Mouse (Mus musculus): ENCODE data around the gene Klra4.
"Not testable (repeated sequence)": the region's sequence is repeated elsewhere in the genome, so short reads cannot be mapped to it uniquely, and the experiment has no call there.

Gene Klra4

DNA sequence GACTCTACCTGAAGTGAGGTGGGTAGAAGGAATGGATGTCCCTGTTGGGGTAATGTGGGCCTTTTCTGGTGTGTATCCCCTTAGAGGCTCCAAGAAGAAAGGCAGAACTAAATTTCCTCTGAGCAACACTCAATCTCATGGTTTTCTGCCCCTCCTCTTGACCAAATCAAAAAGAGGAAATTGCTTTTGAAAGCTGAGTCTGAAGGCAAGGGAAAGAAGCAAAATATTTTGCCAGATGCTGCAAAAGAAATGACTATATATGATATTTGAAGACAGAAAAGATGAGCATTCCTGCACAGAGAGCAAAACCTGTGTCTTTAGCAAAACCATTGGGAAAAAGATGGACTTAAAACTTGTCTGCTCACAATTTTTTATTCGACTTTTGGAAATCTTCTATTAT, at the start of gene Klra4:
Klra4 (minus strand) TSS at position 101 of the 400 bp plus-strand sequence.
- DNase-seq (ENCODE audit: low spot score in 2 of 2): not testable (repeated sequence)

DNA sequence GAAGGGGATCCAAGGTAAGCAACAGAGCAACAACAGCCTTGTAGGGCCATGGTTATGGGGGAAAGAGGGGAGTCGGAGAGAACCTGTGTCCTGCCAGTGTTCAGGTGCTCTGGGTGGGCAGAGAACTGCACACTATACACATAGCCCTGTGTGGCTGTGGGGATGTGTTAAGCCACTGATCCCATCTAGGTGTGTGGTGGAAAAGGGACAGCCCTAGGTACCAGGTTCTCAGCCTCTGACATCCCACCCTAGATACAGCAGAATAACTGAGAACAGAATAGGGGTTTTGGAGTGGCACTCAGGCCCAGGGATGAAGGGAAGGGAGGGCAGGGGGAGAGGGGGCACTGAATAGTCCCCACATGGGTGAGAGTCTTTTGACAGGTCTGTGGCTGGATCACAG, 43.4 kb upstream of the Klra4 start:
- DNase-seq (ENCODE audit: low spot score in 2 of 2): no peak

DNA sequence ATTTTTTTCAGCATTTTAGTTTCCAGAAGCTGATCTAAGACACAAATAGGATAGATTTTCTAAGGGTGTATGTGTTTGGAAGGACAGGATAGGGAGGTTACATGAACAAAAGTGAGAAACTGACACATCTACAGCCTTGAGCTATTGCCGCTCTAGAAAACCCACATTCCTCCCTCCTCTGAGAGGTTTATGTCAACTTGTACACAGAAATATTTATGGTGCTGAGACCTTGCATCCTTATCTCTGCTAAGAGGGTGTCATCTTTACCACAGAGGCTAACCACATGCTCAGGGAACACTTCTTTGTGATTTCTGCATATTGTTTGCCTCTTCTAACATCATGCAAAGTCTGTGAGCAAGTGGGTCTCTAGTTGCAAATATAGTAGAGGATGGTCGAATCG, 35.7 kb upstream of the Klra4 start:
- DNase-seq (ENCODE audit: low spot score in 2 of 2): not testable (repeated sequence)

DNA sequence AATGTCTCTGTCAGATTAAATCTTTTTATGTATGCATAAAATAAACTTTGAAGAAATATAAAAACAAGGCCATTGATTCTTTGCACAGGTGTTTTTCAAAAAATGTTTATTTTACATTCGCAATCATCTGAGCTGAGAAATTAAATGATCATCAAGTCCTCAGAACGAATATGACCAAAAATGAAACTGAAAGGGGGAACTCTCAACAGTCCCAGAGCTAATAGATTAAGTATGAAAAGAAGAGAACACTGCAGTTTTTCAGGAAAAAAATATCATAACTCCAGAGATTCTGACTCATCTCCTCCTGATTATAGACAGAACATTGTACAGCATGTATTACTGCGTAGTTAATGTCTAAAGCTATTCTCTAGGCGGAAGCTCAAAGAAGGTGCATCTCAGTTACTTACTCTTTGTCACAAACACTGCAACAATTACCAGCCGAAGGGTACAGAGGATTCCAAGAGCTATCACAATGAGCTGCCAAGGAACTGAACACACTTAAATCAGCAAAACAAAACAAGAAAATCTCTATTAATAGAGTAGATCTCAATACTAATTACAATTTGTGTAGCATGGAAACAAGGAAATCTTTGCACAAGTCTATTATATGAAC, 25.4 kb upstream of the Klra4 start:
- no peak for DNase-seq (ENCODE audit: low spot score in 2 of 2)

DNA sequence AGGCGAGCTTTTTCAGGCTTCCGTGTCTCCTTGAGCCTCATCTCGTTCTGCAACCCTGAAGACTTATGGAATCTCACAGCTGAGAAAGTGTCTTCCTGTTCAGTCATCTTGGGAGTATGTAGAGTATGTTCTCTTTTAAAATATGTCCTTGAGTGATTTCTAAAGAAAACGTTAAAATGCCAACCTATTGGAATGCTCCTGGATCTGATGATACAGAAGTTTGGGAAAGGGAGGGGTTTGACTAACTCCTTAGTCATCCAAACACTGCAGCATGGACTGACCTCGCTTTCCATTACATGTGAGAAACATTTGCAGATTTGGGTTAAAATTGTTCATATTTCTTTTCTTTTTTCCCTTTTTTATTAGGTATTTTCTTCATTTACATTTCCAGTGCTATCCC, 1.9 kb downstream of the Klra4 start:
- no peak for DNase-seq (ENCODE audit: low spot score in 2 of 2)

DNA sequence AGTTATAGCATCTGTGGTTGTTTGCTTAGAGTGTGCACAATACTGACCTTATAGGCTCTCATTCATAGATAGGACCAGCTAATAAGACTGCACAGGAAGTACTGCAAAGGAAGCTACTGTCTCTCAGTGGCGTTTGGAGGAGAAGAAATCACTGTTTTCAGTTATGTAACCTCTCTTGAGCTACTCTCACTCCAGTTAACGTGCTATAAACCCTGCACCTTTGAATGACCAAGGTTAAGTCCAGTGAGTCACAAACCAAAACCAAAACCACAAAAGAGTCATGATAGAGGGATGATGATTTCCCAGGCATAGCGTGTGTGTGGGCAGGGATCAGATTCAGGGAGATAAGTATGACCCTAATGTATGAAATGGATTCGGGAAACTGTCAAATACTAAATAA, 31.9 kb downstream of the Klra4 start:
- not testable (repeated sequence) for DNase-seq (ENCODE audit: low spot score in 2 of 2)

DNA sequence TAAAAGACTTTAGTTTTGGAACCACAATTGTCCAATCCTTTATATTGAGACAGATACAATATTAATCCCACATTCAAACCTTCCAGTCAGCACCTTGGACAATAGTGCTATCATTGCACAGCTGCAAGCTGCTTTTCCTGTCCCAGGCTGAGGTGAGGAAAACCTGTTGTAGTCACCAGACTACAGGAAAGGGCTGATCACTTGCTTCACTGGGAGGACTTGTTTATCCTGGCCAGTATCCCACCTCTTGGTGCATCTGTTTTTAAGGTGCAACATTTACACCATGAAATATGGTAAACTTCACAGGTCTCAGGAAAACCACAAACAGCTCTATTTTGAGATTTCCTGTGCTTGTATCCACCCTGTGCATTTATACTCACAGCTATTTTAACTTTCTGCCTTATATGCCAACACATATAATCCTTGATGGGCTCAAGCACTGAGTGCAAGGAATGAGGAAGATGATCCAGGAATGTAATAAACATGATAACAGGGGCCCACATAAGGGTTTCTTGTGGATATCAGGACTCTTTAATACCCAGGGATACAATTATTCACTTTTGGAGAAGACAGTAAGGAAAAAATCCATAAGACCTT, 35.5 kb downstream of the Klra4 start:
- not testable (repeated sequence) for DNase-seq (ENCODE audit: low spot score in 2 of 2)

DNA sequence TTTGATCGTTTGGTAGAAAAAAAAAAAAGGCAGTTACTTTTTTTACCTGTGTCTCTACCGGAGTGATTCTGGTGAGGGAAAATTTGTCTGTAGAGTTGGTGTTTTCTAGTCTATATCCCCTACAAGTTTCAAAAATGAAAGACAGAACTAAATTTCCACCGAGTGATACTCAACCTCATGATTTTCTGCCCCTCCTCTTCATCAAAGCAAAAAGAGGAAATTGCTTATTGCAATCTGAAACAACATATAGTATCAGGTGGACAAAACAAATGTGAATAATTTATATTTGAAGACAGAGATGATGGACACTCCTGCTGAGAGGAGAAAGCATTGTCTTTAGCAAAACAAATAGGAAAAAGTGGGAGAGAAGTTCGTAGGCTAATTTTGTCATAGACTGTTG, 40.2 kb downstream of the Klra4 start, which contains the start of gene Klra6:
Klra6 (minus strand) TSS at position 101 of the 400 bp plus-strand sequence.
- DNase-seq (ENCODE audit: low spot score in 2 of 2): no peak
